Mouse (Mus musculus) neural tube, embryonic 12.5 days (tissue): Measurements from ENCODE around the gene Neu3. TPM values are rescaled to one million over a fixed set of nuclear protein-coding genes. Genes with fewer than 3 reads are reported as not detected.
"Not testable (repeated sequence)": the region's sequence is repeated elsewhere in the genome, so short reads cannot be mapped to it uniquely, and the experiment has no call there.

Experiments
- ATAC-seq: fragments of 200-750 bp; cut with Nextera tagmentation; 2 replicates; pipeline ENCODE4 v1.8.0; 2017; ENCODE audit warnings: low read depth, mild to moderate bottlenecking, moderate TSS enrichment, moderate library complexity; ENCODE audit not compliant: low FRiP score
- H3K27ac ChIP-seq: fragments of 300-500 bp; sonication (generic); 2 replicates; pipeline ENCODE4 v1.5.1; 2016
- H3K27me3 ChIP-seq: fragments of 300-500 bp; sonication (generic); replicated peaks from 2 replicates; pipeline ENCODE4 v1.6.1; 2016; ENCODE audit warnings: mild to moderate bottlenecking
- H3K36me3 ChIP-seq: fragments of 300-500 bp; sonication (generic); 2 replicates; pipeline ENCODE4 v1.6.1; 2016; ENCODE audit warnings: mild to moderate bottlenecking
- H3K4me1 ChIP-seq: fragments of 300-500 bp; sonication (generic); 2 replicates; pipeline ENCODE4 v1.6.1; 2016
- H3K4me2 ChIP-seq: fragments of 300-500 bp; sonication (generic); replicated peaks from 2 replicates; pipeline ENCODE4 v1.6.1; 2016; ENCODE audit warnings: mild to moderate bottlenecking
- H3K4me3 ChIP-seq: fragments of 300-500 bp; sonication (generic); 2 replicates; pipeline ENCODE4 v1.5.1; 2016
- H3K9ac ChIP-seq: fragments of 300-500 bp; sonication (generic); 2 replicates; pipeline ENCODE4 v1.6.1; 2016; ENCODE audit warnings: mild to moderate bottlenecking
- H3K9me3 ChIP-seq: fragments of 300-500 bp; sonication (generic); 2 replicates; pipeline ENCODE4 v1.6.1; 2016; ENCODE audit warnings: mild to moderate bottlenecking
- WGBS: fragments of 180-500 bp; shearing (Covaris S2); methylation state at CpG from one replicate; pipeline ENCODE4 v1.1.7; 2016; 5-methylcytosine and 5-hydroxymethylcytosine counted together
- polyA plus RNA-seq: library from polyadenylated mRNA; unstranded; fragments of >200 nt; fragmentation: Nextera tagmentation; extraction: Ambion mirVana; gene quantifications from 2 replicates; pipeline ENCODE4 v1.2.1, GENCODE M21; 2016

Gene Neu3
- polyA plus RNA-seq, 1 experiment from 2014 or later = 2.2 TPM

DNA sequence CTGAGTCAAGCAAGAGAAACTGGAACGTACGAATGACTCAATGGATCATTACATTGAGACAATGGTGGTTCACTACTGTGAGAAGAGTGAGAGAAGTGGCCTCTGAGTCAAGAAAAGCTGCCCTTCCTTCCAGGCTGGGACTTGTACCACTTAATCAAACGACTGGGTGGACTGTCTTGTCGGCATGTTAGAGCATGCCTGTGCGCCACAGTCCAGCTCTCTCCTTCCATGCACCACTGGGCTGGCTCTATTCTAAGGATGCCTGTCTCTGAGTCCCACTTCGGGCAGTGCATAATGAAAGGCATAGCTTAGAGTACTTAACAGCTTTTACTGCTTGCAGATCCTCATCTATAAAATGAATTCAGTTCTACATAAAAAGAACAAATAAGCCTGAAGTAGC is 2.1 kb downstream of the Neu3 start:
- no peaks in the 10 kb centered on the region for H3K9me3 ChIP-seq
- H3K9ac ChIP-seq = no peak overlapping the region
- H3K4me3 ChIP-seq = no peak overlapping the region
- H3K36me3 ChIP-seq = no peaks in the 10 kb centered on the region
- no peak overlapping the region for H3K27ac ChIP-seq
- no peak overlapping the region for H3K4me2 ChIP-seq
- no peak for ATAC-seq
- 72% methylated on average over 6 of the region's 6 CpGs for WGBS
- H3K27me3 ChIP-seq = no peaks in the 10 kb centered on the region
- H3K4me1 ChIP-seq = no peaks in the 10 kb centered on the region

DNA sequence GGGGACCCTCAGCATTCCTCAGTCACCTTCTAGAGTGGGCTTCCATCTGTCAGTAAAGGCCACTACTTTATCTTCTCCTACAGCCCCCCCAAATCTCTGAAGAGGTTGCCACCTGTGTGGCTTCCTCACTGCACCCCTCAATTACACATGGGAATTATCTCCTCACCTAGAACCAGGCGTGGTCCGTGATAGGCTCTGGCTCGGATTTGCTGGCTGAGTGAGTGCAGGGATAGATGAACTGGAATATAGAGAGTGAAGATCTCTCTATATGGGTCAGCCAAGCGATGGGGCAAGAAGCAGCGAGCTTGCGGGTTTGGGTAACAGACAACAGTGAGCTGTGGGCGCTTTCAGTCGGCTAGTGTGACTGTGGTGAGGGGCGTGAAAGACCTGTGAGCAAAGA is 2.7 kb downstream of the Neu3 start:
- no peak overlapping the region for H3K4me2 ChIP-seq
- 85% methylated on average over 9 of the region's 9 CpGs for WGBS
- H3K36me3 ChIP-seq = no peaks in the 10 kb centered on the region
- H3K27ac ChIP-seq = no peak overlapping the region
- no peaks in the 10 kb centered on the region for H3K27me3 ChIP-seq
- no peaks in the 10 kb centered on the region for H3K9me3 ChIP-seq
- H3K4me3 ChIP-seq = no peak overlapping the region
- no peak overlapping the region for H3K9ac ChIP-seq
- no peak for ATAC-seq
- no peaks in the 10 kb centered on the region for H3K4me1 ChIP-seq

DNA sequence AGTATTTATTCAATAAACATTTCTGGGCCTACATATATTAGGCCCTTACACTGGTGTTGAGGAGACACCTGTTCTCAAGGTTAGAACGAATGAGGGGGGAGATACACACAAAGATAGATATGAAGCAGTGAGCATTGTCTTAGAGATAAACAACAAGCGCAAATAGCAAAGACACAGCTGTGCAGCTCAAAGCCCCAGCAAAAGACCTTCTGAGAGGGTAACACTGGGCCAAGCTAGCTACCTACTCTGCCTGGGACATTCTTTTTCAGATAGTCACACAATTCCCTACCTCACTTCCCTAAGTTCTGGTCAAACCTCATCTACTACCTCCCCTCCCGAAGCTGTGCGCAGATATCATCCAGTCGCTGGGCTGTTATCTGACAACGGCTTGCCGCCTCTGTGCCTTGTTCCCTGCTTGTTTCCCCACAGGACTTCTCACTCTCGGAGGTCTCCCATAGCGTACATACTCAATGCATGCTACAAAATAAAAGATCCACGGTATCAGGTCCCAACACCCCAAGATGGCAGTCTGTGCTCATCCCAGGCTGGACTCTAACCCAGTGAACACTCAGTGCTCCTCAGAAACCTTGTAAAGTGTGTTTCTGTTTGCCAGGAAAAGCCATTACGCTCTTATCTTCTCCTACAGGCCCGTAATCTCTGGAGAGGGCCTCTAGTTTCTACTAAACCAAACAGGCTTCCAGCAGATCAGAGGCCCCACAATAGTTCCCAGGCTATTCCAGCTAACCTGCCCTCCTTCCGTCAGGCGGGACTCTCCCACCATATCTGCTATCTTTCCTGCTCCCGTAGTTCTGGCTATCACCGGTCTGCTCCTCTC is 3.4 kb downstream of the Neu3 start:
- Histone ChIP-seq H3K9ac (no peak overlapping the region), H3K36me3 (no peaks in the 10 kb centered on the region), H3K27ac (no peak overlapping the region), H3K4me2 (no peak overlapping the region), H3K4me1 (no peaks in the 10 kb centered on the region), H3K4me3 (no peak overlapping the region), H3K9me3 (no peaks in the 10 kb centered on the region), H3K27me3 (no peaks in the 10 kb centered on the region)
- no peak for ATAC-seq
- WGBS = 90% methylated on average over 16 of the region's 16 CpGs

GRCm38 (mm10) chr7:99823045-99823663 is 5.1 kb downstream of the Neu3 start:
- Histone ChIP-seq H3K9ac (no peak overlapping the region), H3K9me3 (no peaks in the 10 kb centered on the region), H3K4me2 (no peak overlapping the region), H3K27me3 (no peaks in the 10 kb centered on the region), H3K4me1 (no peaks in the 10 kb centered on the region), H3K27ac (no peak overlapping the region), H3K4me3 (no peak overlapping the region), H3K36me3 (no peaks in the 10 kb centered on the region)
- ATAC-seq = no peak
- WGBS = 89% methylated on average over 10 of the region's 10 CpGs

DNA sequence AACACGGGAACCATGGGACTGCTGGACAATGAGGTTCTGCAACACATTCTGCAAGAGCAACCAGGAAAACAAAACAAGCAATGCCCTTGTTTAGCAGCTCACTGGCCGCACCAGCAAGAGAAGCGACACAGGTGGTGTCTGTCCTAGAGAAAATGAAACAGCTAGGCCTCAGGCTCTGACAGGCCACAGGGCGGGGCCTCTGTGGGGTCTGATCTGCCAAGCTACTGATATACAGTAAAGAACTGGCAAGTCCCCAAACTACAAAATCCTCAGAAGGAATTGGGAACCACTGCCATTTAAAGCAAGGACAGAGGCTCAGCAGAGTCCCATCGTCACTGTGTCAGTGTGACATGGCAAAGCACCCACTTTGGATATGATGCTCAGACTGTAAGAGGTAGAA is 5.8 kb downstream of the Neu3 start:
- Histone ChIP-seq H3K9ac (no peak overlapping the region), H3K4me2 (no peak overlapping the region), H3K4me3 (no peak overlapping the region), H3K27ac (no peak overlapping the region), H3K4me1 (no peaks in the 10 kb centered on the region), H3K9me3 (no peaks in the 10 kb centered on the region), H3K27me3 (no peaks in the 10 kb centered on the region), H3K36me3 (no peaks in the 10 kb centered on the region)
- 88% methylated on average over 5 of the region's 5 CpGs for WGBS
- ATAC-seq = no peak

DNA sequence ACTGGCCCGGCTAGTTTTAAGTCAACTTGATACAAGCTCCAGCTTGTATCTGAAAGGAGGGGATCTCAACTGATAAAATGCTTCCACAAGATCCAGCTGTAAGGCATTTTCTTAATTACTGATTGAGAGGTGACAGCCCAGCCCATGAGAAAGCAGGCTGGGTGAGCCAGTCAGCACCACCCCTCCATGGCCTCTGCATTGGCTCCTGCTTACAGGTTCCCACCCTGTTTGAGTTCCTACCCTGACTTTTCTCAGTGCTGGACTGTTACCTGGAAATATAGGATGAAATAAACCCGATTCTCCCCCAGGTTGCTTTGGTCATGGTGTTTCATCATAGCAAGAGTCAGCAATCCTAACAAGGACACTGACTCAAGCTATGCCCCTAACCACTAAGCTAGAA is 6.3 kb downstream of the Neu3 start:
- WGBS = 88% methylated on average over 2 of the region's 2 CpGs

GRCm38 (mm10) chr7:99818181-99818725 is 10.0 kb downstream of the Neu3 start:
- ATAC-seq, H3K36me3 ChIP-seq, H3K4me2 ChIP-seq, H3K9me3 ChIP-seq, H3K4me3 ChIP-seq, H3K27me3 ChIP-seq, H3K27ac ChIP-seq, H3K4me1 ChIP-seq, H3K9ac ChIP-seq: not testable (repeated sequence)
- 16% methylated on average over 9 of the region's 9 CpGs for WGBS

More for the DNA sequence above, 6.3 kb downstream of the Neu3 start:
- Histone ChIP-seq H3K27ac (no peak overlapping the region), H3K9ac (no peak overlapping the region), H3K36me3 (no peaks in the 10 kb centered on the region), H3K4me1 (no peaks in the 10 kb centered on the region), H3K9me3 (no peaks in the 10 kb centered on the region), H3K4me2 (no peak overlapping the region), H3K4me3 (no peak overlapping the region), H3K27me3 (no peaks in the 10 kb centered on the region)
- ATAC-seq = no peak

DNA sequence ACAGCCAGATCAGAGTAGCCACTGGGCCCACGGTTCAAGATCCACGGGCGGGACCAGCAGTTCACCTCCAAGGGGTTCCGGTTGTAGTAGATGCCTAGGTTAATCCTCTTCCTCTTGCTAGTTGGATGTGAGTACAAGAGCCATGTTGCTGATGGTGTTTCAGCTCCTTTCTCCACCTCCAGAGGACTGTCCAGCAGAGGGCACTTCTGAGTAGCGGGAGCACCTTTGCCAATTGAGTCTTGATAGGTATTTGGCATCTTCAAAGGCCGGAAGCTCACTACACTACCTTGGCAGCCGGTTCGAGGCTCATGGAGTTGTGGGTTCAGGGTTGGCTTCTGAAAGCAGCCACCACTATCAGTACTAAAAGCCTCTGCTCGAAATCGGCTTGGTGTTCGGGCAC is 14.8 kb downstream of the Neu3 start:
- H3K36me3 ChIP-seq = 0 out of 2 replicates have a peak, but pooled peaks cover 5% of the 10 kb centered on the region
- H3K27me3 ChIP-seq = no peaks in the 10 kb centered on the region
- H3K9ac ChIP-seq = no peak overlapping the region
- no peaks in the 10 kb centered on the region for H3K9me3 ChIP-seq
- H3K4me2 ChIP-seq = no peak overlapping the region
- no peak for ATAC-seq
- H3K4me1 ChIP-seq = no peaks in the 10 kb centered on the region
- H3K27ac ChIP-seq = no peak overlapping the region
- no peak overlapping the region for H3K4me3 ChIP-seq
- 88% methylated on average over 11 of the region's 11 CpGs for WGBS

DNA sequence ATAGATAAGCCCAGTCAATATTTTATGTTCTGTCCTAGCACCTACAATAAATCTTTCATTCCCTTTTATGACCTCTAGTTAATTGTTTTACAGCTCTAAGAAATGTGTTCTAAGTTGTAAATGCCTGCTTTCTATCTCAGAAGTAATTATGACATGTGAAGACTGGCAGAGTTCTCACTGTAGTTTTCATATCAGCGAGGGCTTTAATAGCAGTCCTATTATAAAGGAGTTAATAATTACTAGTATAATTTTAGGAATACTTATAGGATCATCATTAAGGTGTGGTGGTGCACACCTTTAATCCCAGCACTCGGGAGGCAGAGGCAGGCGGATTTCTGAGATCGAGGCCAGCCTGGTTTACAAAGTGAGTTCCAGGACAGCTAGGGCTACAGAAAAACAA is 16.6 kb downstream of the Neu3 start:
- Histone ChIP-seq H3K4me3 (no peak overlapping the region), H3K9me3 (no peaks in the 10 kb centered on the region), H3K36me3 (0 out of 2 replicates have a peak, but pooled peaks cover 5% of the 10 kb centered on the region), H3K27ac (no peak overlapping the region), H3K9ac (no peak overlapping the region), H3K4me1 (no peaks in the 10 kb centered on the region), H3K4me2 (no peak overlapping the region), H3K27me3 (no peaks in the 10 kb centered on the region)
- 88% methylated on average over 4 of the region's 4 CpGs for WGBS
- ATAC-seq = no peak

GRCm38 (mm10) chr7:99810814-99811213 is 17.4 kb downstream of the Neu3 start:
- no peaks in the 10 kb centered on the region for H3K27me3 ChIP-seq
- no peak overlapping the region for H3K4me3 ChIP-seq
- 0 out of 2 replicates have a peak, but pooled peaks cover 5% of the 10 kb centered on the region for H3K36me3 ChIP-seq
- no peak overlapping the region for H3K9ac ChIP-seq
- ATAC-seq = no peak
- no peak overlapping the region for H3K4me2 ChIP-seq
- H3K4me1 ChIP-seq = no peaks in the 10 kb centered on the region
- H3K9me3 ChIP-seq = no peaks in the 10 kb centered on the region
- no peak overlapping the region for H3K27ac ChIP-seq
- WGBS = 94% methylated on average over 2 of the region's 2 CpGs

DNA sequence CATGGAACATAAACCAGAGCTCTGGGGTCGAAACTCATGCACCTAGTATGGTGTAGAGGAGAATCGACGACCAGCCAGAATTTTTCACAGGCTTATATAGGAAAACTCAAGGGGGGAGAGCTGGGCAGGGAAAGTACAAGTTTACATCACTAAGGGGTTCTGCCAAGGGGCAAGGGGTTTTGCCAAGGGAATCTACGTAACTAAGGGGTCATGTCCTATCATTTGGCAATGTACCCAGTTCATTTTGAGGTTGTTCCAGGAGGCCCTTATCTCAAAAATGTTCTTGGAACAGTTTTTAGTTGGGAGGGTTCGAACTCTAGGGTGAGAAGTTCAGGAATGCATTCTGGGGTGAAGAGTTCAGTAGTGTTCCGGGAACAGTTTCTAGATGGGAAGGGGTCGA is 21.2 kb downstream of the Neu3 start:
- not testable (repeated sequence) for ATAC-seq, H3K9me3 ChIP-seq, H3K36me3 ChIP-seq, H3K27me3 ChIP-seq, H3K4me1 ChIP-seq, H3K4me2 ChIP-seq, H3K9ac ChIP-seq, H3K27ac ChIP-seq, H3K4me3 ChIP-seq
- 88% methylated on average over 7 of the region's 7 CpGs for WGBS

GRCm38 (mm10) chr7:99805340-99805739 is 22.9 kb downstream of the Neu3 start:
- 86% methylated on average over 1 of the region's 1 CpGs for WGBS

More at GRCm38 (mm10) chr7:99805340-99805739, 22.9 kb downstream of the Neu3 start:
- H3K27ac ChIP-seq = no peak overlapping the region
- H3K4me1 ChIP-seq = no peaks in the 10 kb centered on the region
- no peak overlapping the region for H3K4me3 ChIP-seq
- no peak for ATAC-seq
- no peak overlapping the region for H3K4me2 ChIP-seq
- no peaks in the 10 kb centered on the region for H3K27me3 ChIP-seq
- H3K36me3 ChIP-seq = no peaks in the 10 kb centered on the region
- no peak overlapping the region for H3K9ac ChIP-seq
- H3K9me3 ChIP-seq = no peaks in the 10 kb centered on the region
